Mouse (Mus musculus) hindbrain, embryonic 16.5 days (tissue): Measurements from ENCODE around the gene Ak5. TPM values are rescaled to one million over a fixed set of nuclear protein-coding genes. Genes with fewer than 3 reads are reported as not detected.

Experiments used
- ATAC-seq: fragments of 200-750 bp; cut with Nextera tagmentation; 2 replicates; pipeline ENCODE4 v1.8.0; 2017; ENCODE audit warnings: moderate TSS enrichment, moderate library complexity
- H3K27ac ChIP-seq: fragments of 300-500 bp; sonication (generic); 2 replicates; pipeline ENCODE4 v1.5.1; 2014; ENCODE audit warnings: low read depth, mild to moderate bottlenecking, control low read depth, low read length, moderate library complexity
- H3K27me3 ChIP-seq: fragments of 300-500 bp; sonication (generic); replicated peaks from 2 replicates; pipeline ENCODE4 v1.6.1; 2014; ENCODE audit warnings: low read length; ENCODE audit not compliant: control insufficient read depth, insufficient read depth
- H3K36me3 ChIP-seq: fragments of 300-500 bp; sonication (generic); 2 replicates; pipeline ENCODE4 v1.6.1; 2014; ENCODE audit warnings: mild to moderate bottlenecking, low read length, moderate library complexity, mixed read lengths; ENCODE audit not compliant: control insufficient read depth, insufficient read depth
- H3K4me1 ChIP-seq: fragments of 300-500 bp; sonication (generic); 2 replicates; pipeline ENCODE4 v1.6.1; 2014; ENCODE audit warnings: low read depth, low read length; ENCODE audit not compliant: control insufficient read depth, insufficient read depth
- H3K4me2 ChIP-seq: fragments of 300-500 bp; sonication (generic); 2 replicates; pipeline ENCODE4 v1.6.1; 2014; ENCODE audit warnings: mild to moderate bottlenecking, low read length, control low read depth, moderate library complexity
- H3K4me3 ChIP-seq: fragments of 300-500 bp; sonication (generic); 2 replicates; pipeline ENCODE4 v1.5.1; 2014; ENCODE audit warnings: mild to moderate bottlenecking, low read length, control low read depth, moderate library complexity
- H3K9ac ChIP-seq: fragments of 300-500 bp; sonication (generic); 2 replicates; pipeline ENCODE4 v1.6.1; 2014; ENCODE audit warnings: low read depth, mild to moderate bottlenecking, control low read depth, low read length, moderate library complexity
- H3K9me3 ChIP-seq: fragments of 300-500 bp; sonication (generic); 2 replicates; pipeline ENCODE4 v1.6.1; 2014; ENCODE audit warnings: mild to moderate bottlenecking, low read length, moderate library complexity; ENCODE audit not compliant: control insufficient read depth
- WGBS: fragments of 180-500 bp; shearing (Covaris S2); extraction: QIAGEN DNeasy Blood & Tissue Kit; methylation state at CpG from one replicate; pipeline ENCODE4 v1.1.7; 2014; 5-methylcytosine and 5-hydroxymethylcytosine counted together
- polyA plus RNA-seq: library from polyadenylated mRNA; unstranded; fragments of >200 nt; fragmentation: Nextera tagmentation; extraction: Ambion mirVana; gene quantifications from 2 replicates; pipeline ENCODE4 v1.2.1, GENCODE M21; 2015

Ak5 gene
- polyA plus RNA-seq, 1 experiment from 2014 or later = 20.7 TPM

DNA sequence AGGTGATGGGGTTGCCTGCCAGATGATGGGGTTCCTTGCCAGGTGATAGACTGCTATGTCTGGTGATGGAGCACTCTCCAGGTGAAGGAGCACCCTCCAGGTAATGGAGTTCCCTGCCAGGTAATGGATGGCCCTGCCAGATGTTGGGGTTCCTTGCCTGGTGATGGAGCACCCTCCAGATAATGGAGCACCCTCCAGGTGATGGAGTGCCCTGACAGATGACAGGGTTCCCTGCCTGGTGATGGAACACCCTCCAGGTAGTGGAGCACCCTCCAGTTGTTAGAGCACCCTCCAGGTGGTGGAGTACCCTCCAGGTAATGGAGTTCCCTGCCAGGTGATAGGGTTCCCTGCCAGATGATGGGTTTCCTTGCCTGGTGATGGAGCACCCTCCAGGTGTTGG is 104.3 kb downstream of the Ak5 start:
- Histone ChIP-seq H3K4me3 (no peak overlapping the region), H3K36me3 (no peaks in the 10 kb centered on the region), H3K4me1 (no peaks in the 10 kb centered on the region), H3K27me3 (no peaks in the 10 kb centered on the region), H3K4me2 (no peak overlapping the region), H3K9ac (no peak overlapping the region), H3K27ac (no peak overlapping the region), H3K9me3 (no peaks in the 10 kb centered on the region)
- ATAC-seq = no peak

DNA sequence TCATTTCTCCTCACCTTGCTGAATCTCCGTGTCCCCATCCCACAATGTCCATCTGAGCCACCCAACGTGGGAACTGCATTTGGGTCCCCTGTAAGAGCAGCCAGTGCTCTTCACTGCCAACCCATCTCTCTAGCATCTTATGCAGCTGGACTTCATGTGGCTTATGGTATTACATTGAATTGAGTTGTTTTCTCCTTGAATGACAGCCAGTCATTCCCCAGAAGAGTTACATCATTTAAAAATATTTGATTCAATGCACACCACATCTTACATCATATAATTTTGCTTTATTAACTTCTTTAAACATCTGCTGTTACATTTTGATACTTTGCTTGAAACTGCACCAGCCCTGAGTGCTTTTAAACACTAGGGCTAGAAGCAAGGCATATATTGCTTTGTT is 106.5 kb downstream of the Ak5 start:
- H3K36me3 ChIP-seq = no peaks in the 10 kb centered on the region
- no peak overlapping the region for H3K4me3 ChIP-seq
- H3K4me1 ChIP-seq = no peaks in the 10 kb centered on the region
- 70% methylated on average over 2 of the region's 2 CpGs for WGBS
- no peaks in the 10 kb centered on the region for H3K27me3 ChIP-seq
- no peak overlapping the region for H3K27ac ChIP-seq
- H3K9me3 ChIP-seq = no peaks in the 10 kb centered on the region
- H3K4me2 ChIP-seq = no peak overlapping the region
- no peak overlapping the region for H3K9ac ChIP-seq
- ATAC-seq = no peak

DNA sequence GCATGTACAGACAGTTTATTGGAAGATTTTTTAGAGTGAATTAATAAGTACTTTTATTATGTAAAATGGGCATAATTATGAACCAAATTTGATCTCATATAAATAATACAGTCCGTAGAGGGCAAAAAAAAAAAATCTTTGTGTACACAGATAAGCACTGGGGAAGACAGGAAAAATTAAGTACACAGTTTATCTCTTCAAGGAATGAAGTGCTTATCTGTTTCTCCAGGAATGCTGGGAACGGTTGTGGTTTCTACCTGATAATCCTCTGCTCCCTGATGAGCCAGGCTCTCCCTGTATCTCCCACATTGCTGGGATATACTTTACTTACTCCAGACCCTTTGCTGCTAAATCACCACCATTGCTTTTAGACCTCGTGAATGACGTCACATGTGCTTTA is 108.9 kb downstream of the Ak5 start:
- H3K4me1 ChIP-seq = no peaks in the 10 kb centered on the region
- no peak overlapping the region for H3K27ac ChIP-seq
- 79% methylated on average over 4 of the region's 4 CpGs for WGBS
- H3K9ac ChIP-seq = no peak overlapping the region
- no peaks in the 10 kb centered on the region for H3K27me3 ChIP-seq
- no peak for ATAC-seq
- no peak overlapping the region for H3K4me2 ChIP-seq
- no peak overlapping the region for H3K4me3 ChIP-seq
- H3K9me3 ChIP-seq = no peaks in the 10 kb centered on the region
- no peaks in the 10 kb centered on the region for H3K36me3 ChIP-seq

DNA sequence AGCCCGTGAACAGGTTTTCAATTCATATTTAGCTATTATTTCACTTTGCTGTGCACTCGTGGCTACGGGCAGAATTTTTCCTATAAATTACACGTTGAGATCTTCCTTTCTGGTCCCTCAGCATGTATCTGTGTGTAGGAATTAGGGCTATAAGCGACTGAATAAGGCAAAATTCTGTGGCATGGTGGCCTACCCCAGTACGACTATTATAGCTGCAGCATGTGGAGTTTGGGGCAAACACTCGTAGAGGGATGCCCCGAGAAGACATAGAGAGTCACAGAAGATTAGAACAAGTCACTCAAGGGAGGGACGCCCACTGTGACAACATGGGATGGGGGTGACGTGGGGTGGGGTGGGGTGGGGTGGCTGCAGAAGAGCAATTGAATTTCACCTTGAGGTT is 110.1 kb downstream of the Ak5 start:
- no peak overlapping the region for H3K4me2 ChIP-seq
- no peak overlapping the region for H3K9ac ChIP-seq
- ATAC-seq = no peak
- no peaks in the 10 kb centered on the region for H3K36me3 ChIP-seq
- WGBS = 64% methylated on average over 10 of the region's 10 CpGs
- H3K27ac ChIP-seq = no peak overlapping the region
- no peaks in the 10 kb centered on the region for H3K27me3 ChIP-seq
- no peaks in the 10 kb centered on the region for H3K4me1 ChIP-seq
- no peak overlapping the region for H3K4me3 ChIP-seq
- no peaks in the 10 kb centered on the region for H3K9me3 ChIP-seq

DNA sequence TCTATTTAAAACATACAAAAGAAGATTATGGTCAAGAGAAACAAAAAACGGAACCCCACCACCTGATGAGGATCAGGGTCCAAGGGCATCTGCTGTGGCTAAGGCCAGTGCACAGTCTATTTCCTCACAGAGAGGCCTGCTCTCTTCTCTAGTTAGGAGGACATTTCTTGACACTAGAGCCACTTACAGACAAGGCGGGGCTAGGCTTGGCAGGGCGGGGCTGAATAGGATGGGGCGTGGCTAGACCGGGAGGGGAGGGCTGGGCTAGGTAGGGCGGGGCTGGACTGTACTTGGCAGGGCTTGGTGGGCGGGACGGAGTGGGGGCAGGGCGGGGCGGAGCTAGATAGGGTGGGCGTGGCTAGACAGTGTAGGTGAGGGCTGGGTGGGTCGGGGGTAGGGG is 110.5 kb downstream of the Ak5 start:
- H3K36me3 ChIP-seq = no peaks in the 10 kb centered on the region
- H3K4me3 ChIP-seq = no peak overlapping the region
- H3K27ac ChIP-seq = no peak overlapping the region
- H3K4me2 ChIP-seq = no peak overlapping the region
- no peak for ATAC-seq
- H3K9ac ChIP-seq = no peak overlapping the region
- H3K27me3 ChIP-seq = no peaks in the 10 kb centered on the region
- no peaks in the 10 kb centered on the region for H3K4me1 ChIP-seq
- H3K9me3 ChIP-seq = no peaks in the 10 kb centered on the region
- WGBS = 32% methylated on average over 8 of the region's 12 CpGs

DNA sequence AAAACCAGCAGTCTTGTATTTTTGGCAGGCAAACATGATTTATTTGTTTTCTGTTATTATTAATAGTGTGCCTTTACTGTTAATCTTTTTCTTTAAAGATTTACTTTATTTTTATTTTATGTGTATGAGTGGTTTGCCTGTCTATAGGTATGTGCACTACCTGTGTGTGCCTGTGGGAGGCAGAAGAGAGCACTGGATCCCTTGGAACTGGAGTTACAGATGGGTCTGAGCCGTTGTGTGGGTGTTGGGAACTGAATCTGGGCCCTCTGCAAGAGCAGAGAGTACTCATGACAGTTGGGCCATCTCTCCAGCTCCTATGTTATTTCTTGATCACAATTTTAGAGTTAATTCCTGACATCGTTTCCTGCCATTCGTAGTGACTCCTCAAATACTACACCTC is 111.2 kb downstream of the Ak5 start:
- H3K4me2 ChIP-seq = no peak overlapping the region
- no peaks in the 10 kb centered on the region for H3K9me3 ChIP-seq
- WGBS = 95% methylated on average over 3 of the region's 3 CpGs
- no peaks in the 10 kb centered on the region for H3K27me3 ChIP-seq
- H3K9ac ChIP-seq = no peak overlapping the region
- H3K4me1 ChIP-seq = no peaks in the 10 kb centered on the region
- ATAC-seq = no peak
- no peak overlapping the region for H3K4me3 ChIP-seq
- H3K36me3 ChIP-seq = no peaks in the 10 kb centered on the region
- no peak overlapping the region for H3K27ac ChIP-seq

DNA sequence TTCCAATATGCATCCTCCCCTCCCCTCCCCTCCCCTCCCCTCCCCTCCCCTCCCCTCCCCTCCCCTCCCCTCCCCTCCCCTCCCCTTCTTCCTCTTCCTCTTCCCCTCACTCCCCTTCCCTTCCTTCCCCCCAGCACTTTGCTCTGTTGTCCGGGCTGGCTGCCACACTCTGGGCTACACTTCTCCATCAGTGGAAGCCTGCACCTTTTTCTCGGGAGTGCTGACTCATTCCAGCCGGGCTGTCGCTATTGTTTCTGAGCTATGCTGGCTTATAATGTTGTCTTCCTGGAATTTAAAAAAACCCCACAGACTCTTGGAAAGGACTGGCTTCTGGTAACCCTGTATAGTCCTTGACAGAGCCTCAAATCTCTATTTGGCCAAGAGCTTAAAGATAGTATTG is 111.7 kb downstream of the Ak5 start:
- H3K27me3 ChIP-seq = no peaks in the 10 kb centered on the region
- H3K27ac ChIP-seq = no peak overlapping the region
- no peaks in the 10 kb centered on the region for H3K9me3 ChIP-seq
- no peak overlapping the region for H3K4me2 ChIP-seq
- WGBS = 60% methylated on average over 3 of the region's 4 CpGs
- H3K36me3 ChIP-seq = no peaks in the 10 kb centered on the region
- no peak for ATAC-seq
- no peak overlapping the region for H3K9ac ChIP-seq
- no peaks in the 10 kb centered on the region for H3K4me1 ChIP-seq
- no peak overlapping the region for H3K4me3 ChIP-seq

DNA sequence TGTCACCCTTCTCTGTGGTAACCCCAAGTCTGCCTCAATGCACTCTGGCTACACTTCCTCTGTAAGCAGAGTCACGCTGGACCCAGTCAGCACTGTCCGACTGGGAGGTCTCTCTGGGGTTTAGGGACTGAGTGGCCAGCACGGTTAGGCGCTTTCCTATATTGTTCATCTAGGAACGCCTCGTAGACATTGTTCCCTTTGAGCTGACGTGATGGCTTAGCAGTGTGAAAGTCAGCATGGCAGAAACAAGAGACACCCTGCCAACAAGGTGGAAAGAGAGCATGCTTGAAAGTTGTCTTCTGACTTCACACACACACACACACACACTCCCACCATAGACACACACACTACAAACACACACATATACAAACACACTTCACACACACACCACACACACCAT is 112.9 kb downstream of the Ak5 start:
- H3K36me3 ChIP-seq = no peaks in the 10 kb centered on the region
- no peaks in the 10 kb centered on the region for H3K27me3 ChIP-seq
- H3K4me1 ChIP-seq = no peaks in the 10 kb centered on the region
- ATAC-seq = no peak
- H3K27ac ChIP-seq = no peak overlapping the region
- H3K4me2 ChIP-seq = no peak overlapping the region
- no peak overlapping the region for H3K4me3 ChIP-seq
- 48% methylated on average over 7 of the region's 7 CpGs for WGBS
- no peak overlapping the region for H3K9ac ChIP-seq
- no peaks in the 10 kb centered on the region for H3K9me3 ChIP-seq

DNA sequence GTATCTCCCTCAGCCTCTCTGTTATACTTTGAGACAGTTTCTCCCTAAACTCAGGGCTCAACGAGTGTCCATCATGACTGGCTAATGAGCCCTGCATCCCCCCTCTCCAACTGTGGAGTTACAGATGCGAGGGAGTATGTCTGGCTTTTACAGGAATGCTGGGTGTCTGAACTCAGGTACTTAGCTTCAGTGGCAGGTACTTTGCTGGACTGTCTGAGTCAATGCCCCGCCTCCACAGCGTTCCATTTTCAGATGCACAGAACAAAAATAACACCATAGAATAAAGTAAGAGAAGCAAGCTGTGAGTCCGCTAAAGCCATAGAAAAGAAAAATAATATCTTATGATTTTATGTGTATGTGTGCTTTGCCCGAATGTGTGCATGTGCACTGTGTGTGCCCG is 113.8 kb downstream of the Ak5 start:
- no peak for ATAC-seq
- H3K4me1 ChIP-seq = no peaks in the 10 kb centered on the region
- WGBS = 88% methylated on average over 7 of the region's 7 CpGs

DNA sequence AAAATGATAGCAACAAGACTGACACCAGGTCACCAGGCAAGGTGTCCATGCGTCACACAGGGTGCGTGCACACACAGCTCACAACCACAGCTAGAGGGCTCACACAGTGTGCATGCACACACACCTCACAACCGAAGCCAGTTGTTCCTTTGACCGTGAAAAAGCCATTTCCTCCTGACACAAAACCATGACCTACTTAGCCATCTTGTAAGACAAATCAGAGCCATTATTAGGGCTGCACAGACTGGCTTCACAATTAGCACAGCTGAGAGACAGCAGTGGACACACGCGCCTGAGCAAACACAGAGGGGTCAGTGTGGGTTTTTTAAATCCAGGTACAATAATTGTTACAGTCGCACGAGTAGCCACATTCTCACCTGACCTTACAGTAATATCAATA is 115.5 kb downstream of the Ak5 start:
- Histone ChIP-seq H3K36me3 (no peaks in the 10 kb centered on the region), H3K4me1 (no peaks in the 10 kb centered on the region), H3K4me3 (no peak overlapping the region), H3K27ac (no peak overlapping the region), H3K9ac (no peak overlapping the region), H3K4me2 (no peak overlapping the region), H3K27me3 (no peaks in the 10 kb centered on the region), H3K9me3 (no peaks in the 10 kb centered on the region)
- no peak for ATAC-seq
- WGBS = 85% methylated on average over 8 of the region's 8 CpGs

More for the DNA sequence above, 113.8 kb downstream of the Ak5 start:
- no peak overlapping the region for H3K4me2 ChIP-seq
- H3K27ac ChIP-seq = no peak overlapping the region
- H3K27me3 ChIP-seq = no peaks in the 10 kb centered on the region
- H3K4me3 ChIP-seq = no peak overlapping the region
- H3K9me3 ChIP-seq = no peaks in the 10 kb centered on the region
- H3K36me3 ChIP-seq = no peaks in the 10 kb centered on the region
- H3K9ac ChIP-seq = no peak overlapping the region
